Comparison of ENCODE assay signal across 19 mouse cellular contexts in genomic region chr8:83571791-83572190, GRCm38 (mm10). TPM values are rescaled to one million over a fixed set of nuclear protein-coding genes. Genes with fewer than 3 reads are reported as not detected.
DNase-seq lines count a peak whose midpoint lies in the region; ATAC-seq and TF ChIP-seq lines count a peak whose summit lies in the region.
"Had no signal": no experiment of that assay in that cellular context is flagged by ENCODE, and none has a peak within 500 bp of the region (broad histone marks: within the 10 kb centered on the region; RNA-seq: fewer than 3 reads in every experiment).

No protein-coding gene starts in this region.

- no peaks in the 10 kb centered on the region for H3K27me3 ChIP-seq in forebrain, embryonic 12.5 days
- H3K27me3 ChIP-seq: embryonic facial prominence, embryonic 13.5 days; heart, embryonic 15.5 days had no signal

- 89% methylated on average over 10 of the region's 10 CpGs for WGBS in bone marrow, adult 2 months
- 95% methylated on average over 10 of the region's 10 CpGs for WGBS in forebrain, embryonic 12.5 days

- DNase-seq in cerebellum, adult 11-12 months = peak; percentile 26
- DNase-seq in kidney, postnatal 10 days = peak; percentile 8
- no peak for DNase-seq in kidney, adult 8-10 months
- DNase-seq in B cell, adult 2 months = no peak
- DNase-seq: gastrocnemius, postnatal 25 days; kidney, postnatal 14 days; lung, postnatal 10 days; thymus, postnatal 36 days had no signal

- H3K9me3 ChIP-seq in forebrain, embryonic 12.5 days = no peaks in the 10 kb centered on the region
- H3K9me3 ChIP-seq: embryonic facial prominence, embryonic 13.5 days; heart, embryonic 15.5 days had no signal

- H3K4me1 ChIP-seq in bone marrow, adult 2 months (ENCODE audit: control insufficient read depth, insufficient read depth, low read length) = peaks cover 6% of the 10 kb centered on the region; the same call in 1 of the 2 replicates
- H3K4me1 ChIP-seq in cortical plate, adult 2 months (ENCODE audit: control insufficient read depth, insufficient read depth, low read length) = peaks cover 12% of the 10 kb centered on the region
- peaks cover 31% of the 10 kb centered on the region for H3K4me1 ChIP-seq in forebrain, embryonic 12.5 days

- H3K4me3 ChIP-seq in bone marrow, adult 2 months (replicated peaks; ENCODE audit: control insufficient read depth, low read depth, low read length) = peak overlapping the region; percentile 64
- no peak overlapping the region for H3K4me3 ChIP-seq in cortical plate, adult 2 months (ENCODE audit: insufficient read depth, low read length)
- no peak overlapping the region for H3K4me3 ChIP-seq in forebrain, embryonic 12.5 days (replicated peaks)
- H3K4me3 ChIP-seq: embryonic facial prominence, embryonic 13.5 days; heart, embryonic 15.5 days; left cerebral cortex, adult 2 months had no signal

- no peak overlapping the region for H3K4me2 ChIP-seq in forebrain, embryonic 12.5 days
- H3K4me2 ChIP-seq: embryonic facial prominence, embryonic 13.5 days; heart, embryonic 15.5 days had no signal

- TF ChIP-seq POLR2A in bone marrow, adult 2 months (IDR thresholded peaks at IDR 0.05; ENCODE audit: borderline replicate concordance, control insufficient read depth, low read depth, low read length) = no peak
- 0 out of 2 replicates have a peak, but pooled peaks have one; percentile 3 for TF ChIP-seq POLR2A in cortical plate, adult 2 months (IDR thresholded peaks at IDR 0.05; ENCODE audit: extremely low read depth, insufficient read depth, low read length)

- H3K27ac ChIP-seq in bone marrow, adult 2 months (ENCODE audit: control insufficient read depth, insufficient read depth, low read depth, low read length, poor library complexity) = no peak overlapping the region
- H3K27ac ChIP-seq in cortical plate, adult 2 months (ENCODE audit: insufficient read depth, low read length) = no peak overlapping the region
- no peak overlapping the region for H3K27ac ChIP-seq in forebrain, embryonic 12.5 days
- H3K27ac ChIP-seq: embryonic facial prominence, embryonic 13.5 days; heart, embryonic 15.5 days; left cerebral cortex, adult 2 months had no signal

- no peak overlapping the region for H3K9ac ChIP-seq in forebrain, embryonic 12.5 days
- H3K9ac ChIP-seq: embryonic facial prominence, embryonic 13.5 days; heart, embryonic 15.5 days had no signal

- peaks cover 46% of the 10 kb centered on the region for H3K36me3 ChIP-seq in forebrain, embryonic 12.5 days (replicated peaks)

- no peak for TF ChIP-seq CTCF in bone marrow, adult 2 months (IDR thresholded peaks at IDR 0.05; ENCODE audit: control insufficient read depth, insufficient read depth, low read length)
- no peak for TF ChIP-seq CTCF in cortical plate, adult 2 months (IDR thresholded peaks at IDR 0.05; ENCODE audit: extremely low read depth, insufficient read depth, low read length)

- no peak for ATAC-seq in cerebellum, adult (ENCODE audit: insufficient number of reproducible peaks, low FRiP score, low TSS enrichment)
- ATAC-seq in forebrain, embryonic 12.5 days (ENCODE audit: low FRiP score) = no peak
- ATAC-seq: forebrain, embryonic 14.5 days; hindbrain, embryonic 16.5 days had no signal

RNA-seq across cellular contexts. Expression of gene Ndufb7, which starts 5.3 kb away (rescaled TPM):
- polyA plus RNA-seq in bone marrow, adult 2 months (2011; ENCODE audit: insufficient read depth, insufficient read length, low replicate concordance, missing spikeins) = 240 and 480 TPM in 2 replicates
- polyA plus RNA-seq in cortical plate, adult 2 months (2012; rRNA removed) = 324 and 325 TPM in 2 replicates
- 356 and 359 TPM in 2 replicates for polyA plus RNA-seq in forebrain, embryonic 12.5 days (2016; fragmentation: Nextera tagmentation; extraction: Ambion mirVana)

RNA-seq across cellular contexts. Expression of gene Tecr, which starts 36.0 kb away (rescaled TPM):
- 136 and 233 TPM in 2 replicates for polyA plus RNA-seq in bone marrow, adult 2 months (2011; ENCODE audit: insufficient read depth, insufficient read length, low replicate concordance, missing spikeins)
- polyA plus RNA-seq in cortical plate, adult 2 months (2012; rRNA removed) = 854 and 882 TPM in 2 replicates
- polyA plus RNA-seq in forebrain, embryonic 12.5 days (2016; fragmentation: Nextera tagmentation; extraction: Ambion mirVana) = 541 and 550 TPM in 2 replicates

RNA-seq across cellular contexts. Expression of gene Dnajb1, which starts 36.2 kb away (rescaled TPM):
- polyA plus RNA-seq in bone marrow, adult 2 months (2011; ENCODE audit: insufficient read depth, insufficient read length, low replicate concordance, missing spikeins) = 23.8 and 23.9 TPM in 2 replicates
- polyA plus RNA-seq in cortical plate, adult 2 months (2012; rRNA removed) = 39.7 and 41.9 TPM in 2 replicates
- polyA plus RNA-seq in forebrain, embryonic 12.5 days (2016; fragmentation: Nextera tagmentation; extraction: Ambion mirVana) = 63.0 and 67.3 TPM in 2 replicates

RNA-seq across cellular contexts. Expression of gene Olfr370, which starts 36.2 kb away (rescaled TPM):
- polyA plus RNA-seq in bone marrow, adult 2 months (2011; ENCODE audit: insufficient read depth, insufficient read length, low replicate concordance, missing spikeins) = not detected in 2 replicates
- polyA plus RNA-seq in cortical plate, adult 2 months (2012; rRNA removed) = not detected in 2 replicates
- not detected in 2 replicates for polyA plus RNA-seq in forebrain, embryonic 12.5 days (2016; fragmentation: Nextera tagmentation; extraction: Ambion mirVana)
- polyA plus RNA-seq: embryonic facial prominence, embryonic 13.5 days; forebrain, embryonic 14.5 days; heart, embryonic 15.5 days; liver, adult 2 months; neural tube, embryonic 11.5 days had no signal

Comparison
In these comparisons a context has a peak if more than half of its experiments do, and no peak if none do; other contexts are left out.
1. DNase-seq: peak in cerebellum, adult 11-12 months (single experiment) and kidney, postnatal 10 days (single experiment); none in kidney, adult 8-10 months (0 of 2) and B cell, adult 2 months (0 of 2).